Mouse (Mus musculus): ENCODE data around the gene Anp32b. TPM values are rescaled to one million over a fixed set of nuclear protein-coding genes. Genes with fewer than 3 reads are reported as not detected.

The Anp32b gene
- polyA plus RNA-seq, 1 experiment from 2014 or later, result 262 TPM

DNA sequence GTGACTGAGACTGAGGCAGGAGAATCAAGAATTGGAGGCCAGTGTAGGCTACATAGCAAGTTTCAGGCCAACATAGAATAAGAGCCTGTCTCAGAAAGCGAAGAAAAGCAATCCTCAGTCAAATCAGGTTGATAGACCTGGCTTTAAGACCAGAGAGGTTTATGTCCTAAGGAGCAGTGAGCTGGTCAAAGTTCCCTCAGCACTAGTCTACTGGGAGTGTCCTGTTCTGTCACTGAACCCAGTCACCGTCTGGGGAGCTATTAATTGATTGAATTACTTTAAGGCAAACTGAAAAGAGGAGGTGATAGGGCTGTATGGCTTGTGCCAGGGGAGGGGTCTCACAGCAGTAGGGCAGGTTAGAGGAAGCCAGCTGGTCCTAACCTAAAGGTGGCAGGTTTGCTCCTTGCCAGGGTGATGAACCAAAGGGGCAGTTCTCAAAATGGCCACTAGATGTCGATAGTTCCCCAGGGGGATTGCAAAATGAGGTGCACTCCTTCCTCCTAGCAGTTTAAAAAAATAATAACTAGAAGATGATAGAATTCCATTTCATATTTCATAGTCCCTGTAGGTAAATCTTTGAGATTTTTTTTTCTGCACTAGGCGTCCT lies 46.7 kb downstream of the Anp32b start:
- H3K9me3 ChIP-seq, result no peaks in the 10 kb centered on the region
- H3K4me1 ChIP-seq (replicated peaks), result peaks cover 3% of the 10 kb centered on the region; the same call in 1 of the 2 replicates
- ATAC-seq, result peak; percentile 64
- H3K9ac ChIP-seq, result no peak overlapping the region
- H3K27ac ChIP-seq, result no peak overlapping the region
- 39% methylated on average over 4 of the region's 4 CpGs for WGBS
- no peak overlapping the region for H3K4me3 ChIP-seq (replicated peaks)
- H3K27me3 ChIP-seq (replicated peaks), result no peaks in the 10 kb centered on the region
- no peak overlapping the region for H3K4me2 ChIP-seq (replicated peaks)
- H3K36me3 ChIP-seq, result peaks cover 42% of the 10 kb centered on the region

- no peaks in the 10 kb centered on the region for H3K9me3 ChIP-seq
- no peak overlapping the region for H3K4me2 ChIP-seq (replicated peaks)
- no peak overlapping the region for H3K27ac ChIP-seq
- H3K9ac ChIP-seq, result no peak overlapping the region
- H3K36me3 ChIP-seq, result peaks cover 38% of the 10 kb centered on the region
- no peaks in the 10 kb centered on the region for H3K27me3 ChIP-seq (replicated peaks)
- no peak overlapping the region for H3K4me3 ChIP-seq (replicated peaks)
- peaks cover 3% of the 10 kb centered on the region; the same call in 1 of the 2 replicates for H3K4me1 ChIP-seq (replicated peaks)
- 61% methylated on average over 3 of the region's 3 CpGs for WGBS
- ATAC-seq, result no peak
These were observed 47.8 kb downstream of the Anp32b start for GRCm38 (mm10) chr4:46498511-46498910.

DNA sequence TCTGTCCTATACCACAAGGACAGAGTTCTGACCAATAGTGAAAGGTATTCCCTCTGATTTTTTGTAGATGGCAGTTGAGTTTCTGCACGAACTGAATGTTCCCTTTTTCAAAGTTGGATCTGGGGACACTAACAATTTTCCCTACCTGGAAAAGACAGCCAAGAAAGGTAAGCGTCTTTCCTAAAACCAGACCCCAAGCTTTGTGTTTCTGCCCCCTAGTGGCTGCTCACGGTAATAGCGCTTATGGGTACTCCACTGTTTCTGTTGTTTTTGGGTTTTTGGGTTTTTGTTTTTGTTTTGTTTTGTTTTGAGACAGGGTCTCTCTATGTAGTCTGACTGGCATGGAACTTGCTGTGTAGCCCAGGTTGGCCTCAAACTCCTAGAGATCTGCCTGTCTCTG lies 48.3 kb downstream of the Anp32b start:
- no peak overlapping the region for H3K4me3 ChIP-seq (replicated peaks)
- 16% methylated on average over 4 of the region's 4 CpGs for WGBS
- H3K4me1 ChIP-seq (replicated peaks), result peaks cover 3% of the 10 kb centered on the region; the same call in 1 of the 2 replicates
- no peak overlapping the region for H3K27ac ChIP-seq
- H3K27me3 ChIP-seq (replicated peaks), result no peaks in the 10 kb centered on the region
- no peak for ATAC-seq
- H3K36me3 ChIP-seq, result peaks cover 33% of the 10 kb centered on the region
- H3K4me2 ChIP-seq (replicated peaks), result no peak overlapping the region
- H3K9ac ChIP-seq, result no peak overlapping the region
- H3K9me3 ChIP-seq, result no peaks in the 10 kb centered on the region

GRCm38 (mm10) chr4:46502606-46503502 lies 52.2 kb downstream of the Anp32b start:
- H3K27ac ChIP-seq, result no peak overlapping the region
- ATAC-seq, result no peak
- no peaks in the 10 kb centered on the region for H3K27me3 ChIP-seq (replicated peaks)
- H3K4me3 ChIP-seq (replicated peaks), result no peak overlapping the region
- H3K4me1 ChIP-seq (replicated peaks), result peaks cover 6% of the 10 kb centered on the region
- no peaks in the 10 kb centered on the region for H3K9me3 ChIP-seq
- H3K36me3 ChIP-seq, result peaks cover 31% of the 10 kb centered on the region
- WGBS, result 74% methylated on average over 16 of the region's 16 CpGs
- H3K4me2 ChIP-seq (replicated peaks), result no peak overlapping the region
- H3K9ac ChIP-seq, result no peak overlapping the region

DNA sequence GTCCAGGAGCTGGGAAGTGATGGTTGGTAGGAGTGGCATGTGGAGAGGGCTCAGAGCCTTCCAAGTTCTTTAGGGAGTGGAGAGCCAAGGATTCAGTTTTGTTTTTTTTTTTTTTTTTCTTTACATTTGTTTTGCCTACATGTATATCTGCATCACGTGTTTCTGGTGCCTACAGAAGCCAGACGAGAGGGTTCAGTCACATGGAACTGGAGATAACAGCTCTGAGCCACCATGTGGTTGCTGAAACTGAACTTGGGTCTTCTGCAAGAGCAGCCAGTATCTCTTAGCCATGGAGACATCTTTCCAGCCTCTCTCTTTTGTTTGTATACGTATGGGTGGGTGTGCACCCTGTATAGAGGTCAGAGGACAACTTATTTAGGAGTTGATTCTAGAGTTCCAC lies 53.2 kb downstream of the Anp32b start:
- peaks cover 31% of the 10 kb centered on the region for H3K36me3 ChIP-seq
- no peak overlapping the region for H3K27ac ChIP-seq
- H3K27me3 ChIP-seq (replicated peaks), result no peaks in the 10 kb centered on the region
- WGBS, result 73% methylated on average over 3 of the region's 3 CpGs
- H3K4me3 ChIP-seq (replicated peaks), result no peak overlapping the region
- no peak overlapping the region for H3K4me2 ChIP-seq (replicated peaks)
- no peak for ATAC-seq
- H3K9ac ChIP-seq, result no peak overlapping the region
- H3K9me3 ChIP-seq, result no peaks in the 10 kb centered on the region
- peaks cover 6% of the 10 kb centered on the region for H3K4me1 ChIP-seq (replicated peaks)

- no peak for ATAC-seq
These were observed 54.8 kb downstream of the Anp32b start for GRCm38 (mm10) chr4:46505361-46506057.

GRCm38 (mm10) chr4:46506801-46507610 lies 56.3 kb downstream of the Anp32b start:
- Histone ChIP-seq H3K27ac (peak overlapping the region; percentile 68; the same call in 1 of the 2 replicates), H3K4me3 (replicated peaks) (peak overlapping the region; percentile 66), H3K36me3 (0 out of 2 replicates have a peak, but pooled peaks cover 6% of the 10 kb centered on the region), H3K27me3 (replicated peaks) (no peaks in the 10 kb centered on the region), H3K4me1 (replicated peaks) (peaks cover 6% of the 10 kb centered on the region), H3K4me2 (replicated peaks) (peak overlapping the region; percentile 97), H3K9me3 (no peaks in the 10 kb centered on the region), H3K9ac (peak overlapping the region; percentile 57)
- ATAC-seq, result peak; percentile 97
- under 1% methylated on average over 90 of the region's 94 CpGs for whole genome bisulfite sequencing

More at GRCm38 (mm10) chr4:46505361-46506057, 54.8 kb downstream of the Anp32b start:
- no peak overlapping the region for H3K27ac ChIP-seq
- peaks cover 17% of the 10 kb centered on the region; the same call in 1 of the 2 replicates for H3K36me3 ChIP-seq
- peaks cover 6% of the 10 kb centered on the region for H3K4me1 ChIP-seq (replicated peaks)
- H3K4me3 ChIP-seq (replicated peaks), result no peak overlapping the region
- 73% methylated on average over 8 of the region's 8 CpGs for WGBS
- H3K27me3 ChIP-seq (replicated peaks), result no peaks in the 10 kb centered on the region
- no peak overlapping the region for H3K4me2 ChIP-seq (replicated peaks)
- no peaks in the 10 kb centered on the region for H3K9me3 ChIP-seq
- no peak overlapping the region for H3K9ac ChIP-seq

- H3K4me1 ChIP-seq (replicated peaks), result peaks cover 6% of the 10 kb centered on the region
- 13% methylated on average over 16 of the region's 16 CpGs for WGBS
- H3K27me3 ChIP-seq (replicated peaks), result no peaks in the 10 kb centered on the region
- H3K27ac ChIP-seq, result no peak overlapping the region
- peak overlapping the region; percentile 66; the same call in 1 of the 2 replicates for H3K4me3 ChIP-seq (replicated peaks)
- H3K4me2 ChIP-seq (replicated peaks), result peak overlapping the region; percentile 97
- no peaks in the 10 kb centered on the region for H3K36me3 ChIP-seq
- H3K9ac ChIP-seq, result no peak overlapping the region
- no peaks in the 10 kb centered on the region for H3K9me3 ChIP-seq
- peak; percentile 70 for ATAC-seq
These were observed 57.2 kb downstream of the Anp32b start for GRCm38 (mm10) chr4:46507736-46508460.

- WGBS, result 75% methylated on average over 2 of the region's 2 CpGs
- no peak overlapping the region for H3K4me3 ChIP-seq (replicated peaks)
- H3K4me1 ChIP-seq (replicated peaks), result no peaks in the 10 kb centered on the region
- no peak overlapping the region for H3K9ac ChIP-seq
- no peak for ATAC-seq
- H3K9me3 ChIP-seq, result no peaks in the 10 kb centered on the region
- H3K4me2 ChIP-seq (replicated peaks), result no peak overlapping the region
- no peaks in the 10 kb centered on the region for H3K36me3 ChIP-seq
- no peaks in the 10 kb centered on the region for H3K27me3 ChIP-seq (replicated peaks)
- H3K27ac ChIP-seq, result no peak overlapping the region
These were observed 69.8 kb downstream of the Anp32b start for GRCm38 (mm10) chr4:46520491-46520890.

DNA sequence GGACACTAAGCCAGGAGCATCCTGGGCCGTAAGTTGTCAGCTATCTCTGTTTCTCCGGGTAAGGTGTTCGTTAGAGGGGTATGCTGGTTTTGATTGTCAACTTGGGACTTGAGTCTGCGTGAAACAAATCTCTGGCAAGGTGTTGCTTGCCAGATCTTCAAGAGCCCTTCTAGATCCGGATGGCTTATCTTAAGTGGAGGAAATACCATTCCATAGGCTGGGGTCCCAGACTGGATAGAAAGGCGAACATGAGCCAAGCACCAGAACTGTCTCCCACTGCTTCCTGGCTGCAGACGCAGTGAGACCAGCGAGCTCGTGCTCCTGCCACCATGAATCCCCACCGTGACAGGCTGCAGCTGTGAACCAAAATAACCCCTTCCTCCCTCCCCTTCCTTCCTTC lies 70.8 kb downstream of the Anp32b start:
- Histone ChIP-seq H3K4me3 (replicated peaks) (no peak overlapping the region), H3K36me3 (no peaks in the 10 kb centered on the region), H3K27ac (no peak overlapping the region), H3K4me1 (replicated peaks) (no peaks in the 10 kb centered on the region), H3K4me2 (replicated peaks) (no peak overlapping the region), H3K9ac (no peak overlapping the region), H3K9me3 (no peaks in the 10 kb centered on the region), H3K27me3 (replicated peaks) (no peaks in the 10 kb centered on the region)
- WGBS, result 73% methylated on average over 10 of the region's 10 CpGs
- ATAC-seq, result no peak

All from intestine, embryonic 15.5 days (tissue).